14 mouse cellular contexts compared by ENCODE assay signal in the genomic region with DNA sequence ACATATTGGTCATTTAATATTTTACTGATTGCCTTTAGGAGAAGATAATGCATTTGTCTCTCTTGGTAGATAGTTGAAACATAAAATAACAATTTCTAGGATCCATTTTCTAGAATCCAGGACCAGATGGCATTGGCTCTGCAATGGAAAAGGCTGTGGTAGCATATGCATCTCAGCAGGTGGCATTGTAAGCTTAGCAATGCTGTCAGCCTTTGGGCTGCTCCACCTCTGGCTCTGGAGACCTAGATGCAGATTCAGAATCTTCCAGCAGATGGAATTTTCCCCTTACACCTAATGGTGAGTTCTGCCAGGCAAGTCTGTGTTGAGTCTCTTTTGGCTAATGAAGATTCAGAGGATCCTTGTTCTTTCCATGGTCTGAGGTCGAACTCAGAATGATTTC. TPM values are rescaled to one million over a fixed set of nuclear protein-coding genes. Genes with fewer than 3 reads are reported as not detected.
A peak's percentile ranks its signal among the peaks of the same experiment; 100 is the strongest.
DNase-seq lines count a peak whose midpoint lies in the region; ATAC-seq and TF ChIP-seq lines count a peak whose summit lies in the region.
"Had no signal": no experiment of that assay in that cellular context is flagged by ENCODE, and none has a peak within 500 bp of the region (broad histone marks: within the 10 kb centered on the region; RNA-seq: fewer than 3 reads in every experiment).

No protein-coding gene starts in this region.

- no peak for ATAC-seq in heart, embryonic 12.5 days (ENCODE audit: insufficient number of reproducible peaks, low FRiP score)
- no peak for ATAC-seq in midbrain, postnatal 0 days (ENCODE audit: low FRiP score)
- ATAC-seq in midbrain, embryonic 11.5 days (ENCODE audit: low FRiP score): no peak
- ATAC-seq in stomach, postnatal 0 days (ENCODE audit: low FRiP score, low TSS enrichment): no peak
- ATAC-seq: forebrain, embryonic 13.5 days had no signal

- H3K27me3 ChIP-seq in heart, embryonic 12.5 days (replicated peaks): no peaks in the 10 kb centered on the region
- no peaks in the 10 kb centered on the region for H3K27me3 ChIP-seq in midbrain, postnatal 0 days (ENCODE audit: insufficient read depth, low read length)
- no peaks in the 10 kb centered on the region for H3K27me3 ChIP-seq in midbrain, embryonic 11.5 days (ENCODE audit: control insufficient read depth, insufficient read depth, low read length)
- H3K27me3 ChIP-seq in cerebellum, adult 2 months (ENCODE audit: control insufficient read depth, insufficient read depth, low read length): no peaks in the 10 kb centered on the region
- no peaks in the 10 kb centered on the region for H3K27me3 ChIP-seq in stomach, postnatal 0 days (ENCODE audit: control insufficient read depth, insufficient read depth, low read length)
- H3K27me3 ChIP-seq: forebrain, embryonic 13.5 days; heart, embryonic 15.5 days; neural tube, embryonic 12.5 days had no signal

- intact Hi-C loops in heart, postnatal 10 days (cut with DNase I): loop anchor here (5.0 kb wide), 1 partner anchor 918 kb away; no protein-coding TSS in a partner anchor

- H3K36me3 ChIP-seq in heart, embryonic 12.5 days: no peaks in the 10 kb centered on the region
- H3K36me3 ChIP-seq in midbrain, postnatal 0 days (ENCODE audit: insufficient read depth, low read length): no peaks in the 10 kb centered on the region
- no peaks in the 10 kb centered on the region for H3K36me3 ChIP-seq in midbrain, embryonic 11.5 days (ENCODE audit: control insufficient read depth, insufficient read depth, low read length)
- no peaks in the 10 kb centered on the region for H3K36me3 ChIP-seq in stomach, postnatal 0 days (ENCODE audit: control insufficient read depth, insufficient read depth, low read length)
- H3K36me3 ChIP-seq: heart, embryonic 15.5 days; neural tube, embryonic 12.5 days had no signal

- peak; percentile 9 for DNase-seq in heart, adult 8-10 months (ENCODE audit: low spot score)
- DNase-seq in midbrain, postnatal 0 days (ENCODE audit: low spot score): peak; percentile 74
- DNase-seq in midbrain, embryonic 11.5 days (ENCODE audit: low spot score, missing footprints): no peak
- DNase-seq in cerebellum, adult 2 months: peak; percentile 40 to 74
- DNase-seq in stomach, postnatal 0 days (ENCODE audit: low spot score): no peak
- no peak for DNase-seq in gastrocnemius, postnatal 4 days (ENCODE audit: low spot score in 2 of 2)
- DNase-seq in heart, postnatal 10 days: no peak
- DNase-seq: adrenal gland, adult 8-10 months; kidney, adult 11 months had no signal

- no peak for TF ChIP-seq EP300 in stomach, postnatal 0 days (optimal IDR thresholded peaks at IDR 0.05)

- no peaks in the 10 kb centered on the region for H3K9me3 ChIP-seq in heart, embryonic 12.5 days (replicated peaks)
- H3K9me3 ChIP-seq in midbrain, postnatal 0 days (ENCODE audit: low read length): no peaks in the 10 kb centered on the region
- H3K9me3 ChIP-seq in midbrain, embryonic 11.5 days (ENCODE audit: control insufficient read depth, low read length): no peaks in the 10 kb centered on the region
- no peaks in the 10 kb centered on the region for H3K9me3 ChIP-seq in stomach, postnatal 0 days (ENCODE audit: control insufficient read depth, low read length)
- H3K9me3 ChIP-seq: forebrain, embryonic 13.5 days; heart, embryonic 15.5 days; neural tube, embryonic 12.5 days had no signal

- no peak overlapping the region for H3K9ac ChIP-seq in heart, embryonic 12.5 days
- no peak overlapping the region for H3K9ac ChIP-seq in midbrain, postnatal 0 days (replicated peaks; ENCODE audit: low read length, poor library complexity, severe bottlenecking)
- no peak overlapping the region for H3K9ac ChIP-seq in midbrain, embryonic 11.5 days (ENCODE audit: low read length)
- H3K9ac ChIP-seq in stomach, postnatal 0 days (ENCODE audit: low read length): no peak overlapping the region
- H3K9ac ChIP-seq: forebrain, embryonic 13.5 days; heart, embryonic 15.5 days; neural tube, embryonic 12.5 days had no signal

- WGBS in heart, embryonic 12.5 days: 61% methylated on average over 1 of the region's 1 CpGs
- WGBS in midbrain, postnatal 0 days: 73% methylated on average over 1 of the region's 1 CpGs
- 91% methylated on average over 1 of the region's 1 CpGs for WGBS in midbrain, embryonic 11.5 days
- 37% methylated on average over 1 of the region's 1 CpGs for WGBS in cerebellum, adult 2 months
- WGBS in stomach, postnatal 0 days: 61% methylated on average over 1 of the region's 1 CpGs

- no peak overlapping the region for H3K27ac ChIP-seq in heart, embryonic 12.5 days (ENCODE audit: poor library complexity, severe bottlenecking)
- no peak overlapping the region for H3K27ac ChIP-seq in midbrain, postnatal 0 days (ENCODE audit: low read depth, low read length)
- no peak overlapping the region for H3K27ac ChIP-seq in midbrain, embryonic 11.5 days (ENCODE audit: low read depth, low read length)
- no peak overlapping the region for H3K27ac ChIP-seq in cerebellum, adult 2 months (ENCODE audit: insufficient read depth, low read length)
- H3K27ac ChIP-seq in stomach, postnatal 0 days (replicated peaks): no peak overlapping the region
- H3K27ac ChIP-seq: forebrain, embryonic 13.5 days; heart, embryonic 15.5 days; neural tube, embryonic 12.5 days had no signal

- H3K4me1 ChIP-seq in heart, embryonic 12.5 days (replicated peaks): no peaks in the 10 kb centered on the region
- no peaks in the 10 kb centered on the region for H3K4me1 ChIP-seq in midbrain, postnatal 0 days (ENCODE audit: insufficient read depth, low read length)
- no peaks in the 10 kb centered on the region for H3K4me1 ChIP-seq in midbrain, embryonic 11.5 days (ENCODE audit: control insufficient read depth, insufficient read depth, low read length)
- no peaks in the 10 kb centered on the region for H3K4me1 ChIP-seq in cerebellum, adult 2 months (ENCODE audit: control insufficient read depth, insufficient read depth, low read length)
- no peaks in the 10 kb centered on the region for H3K4me1 ChIP-seq in stomach, postnatal 0 days (replicated peaks; ENCODE audit: control insufficient read depth, insufficient read depth)
- H3K4me1 ChIP-seq: forebrain, embryonic 13.5 days; heart, embryonic 15.5 days; neural tube, embryonic 12.5 days had no signal

- no peak overlapping the region for H3K4me3 ChIP-seq in heart, embryonic 12.5 days
- H3K4me3 ChIP-seq in midbrain, postnatal 0 days (ENCODE audit: low read depth, low read length): no peak overlapping the region
- no peak overlapping the region for H3K4me3 ChIP-seq in midbrain, embryonic 11.5 days (ENCODE audit: low read depth, low read length)
- no peak overlapping the region for H3K4me3 ChIP-seq in cerebellum, adult 2 months (replicated peaks; ENCODE audit: insufficient read depth, low read depth, low read length)
- H3K4me3 ChIP-seq in stomach, postnatal 0 days (ENCODE audit: low read depth, low read length): no peak overlapping the region
- H3K4me3 ChIP-seq: forebrain, embryonic 13.5 days; heart, embryonic 15.5 days; neural tube, embryonic 12.5 days had no signal

- TF ChIP-seq POLR2A in cerebellum, adult 2 months (IDR thresholded peaks at IDR 0.05; ENCODE audit: borderline replicate concordance, insufficient read depth, low read length): no peak

- no peak overlapping the region for H3K4me2 ChIP-seq in heart, embryonic 12.5 days
- H3K4me2 ChIP-seq in midbrain, postnatal 0 days (ENCODE audit: low read depth, low read length, poor library complexity, severe bottlenecking): no peak overlapping the region
- no peak overlapping the region for H3K4me2 ChIP-seq in midbrain, embryonic 11.5 days
- H3K4me2 ChIP-seq in stomach, postnatal 0 days (replicated peaks; ENCODE audit: low read depth): no peak overlapping the region
- H3K4me2 ChIP-seq: forebrain, embryonic 13.5 days; heart, embryonic 15.5 days; neural tube, embryonic 12.5 days had no signal

- peak; percentile 77 for TF ChIP-seq CTCF in midbrain, postnatal 0 days (IDR thresholded peaks at IDR 0.05)
- peak; percentile 30; the same call in 1 of the 2 replicates for TF ChIP-seq CTCF in cerebellum, adult 2 months (IDR thresholded peaks at IDR 0.05; ENCODE audit: borderline replicate concordance, insufficient read depth, low read depth, low read length)
- peak; percentile 56 for TF ChIP-seq CTCF in stomach, postnatal 0 days (IDR thresholded peaks at IDR 0.05; ENCODE audit: low read depth)

RNA-seq across cellular contexts. Expression of gene Fam181b, which starts 44.3 kb away (rescaled TPM):
- 1 to 10 TPM; 3.5 to 4.3 (median 4.1) TPM for total RNA-seq in heart, adult 8-10 months (2022)
- polyA plus RNA-seq in heart, embryonic 12.5 days (2016; fragmentation: Nextera tagmentation; extraction: Ambion mirVana): 2.3 and 2.5 TPM in 2 replicates
- 59.1 and 61.4 TPM in 2 replicates for total RNA-seq in midbrain, postnatal 0 days (2014; rRNA removed)
- polyA plus RNA-seq in midbrain, postnatal 0 days (2015; fragmentation: Nextera tagmentation; extraction: Ambion mirVana): 33.5 and 34.2 TPM in 2 replicates
- 53.7 and 66.6 TPM in 2 replicates for polyA plus RNA-seq in midbrain, embryonic 11.5 days (2014; fragmentation: Nextera tagmentation; extraction: Ambion mirVana)
- polyA plus RNA-seq in cerebellum, adult 2 months (2012; rRNA removed): 35.8 and 37.6 TPM in 2 replicates
- polyA plus RNA-seq in stomach, postnatal 0 days (2015; fragmentation: Nextera tagmentation; extraction: Ambion mirVana): 2.7 and 3.0 TPM in 2 replicates
- total RNA-seq in gastrocnemius, postnatal 4 days (2021): 1 to 10 TPM; 3.9 to 4.4 TPM
- 1 to 10 TPM; 8.0 to 8.9 TPM for total RNA-seq in heart, postnatal 10 days (2021)
- total RNA-seq: common myeloid progenitor, adult 5-6 weeks had no signal

Comparison
In these comparisons a context has a peak if more than half of its experiments do, and no peak if none do; other contexts are left out.
1. DNase-seq: peak in heart, adult 8-10 months (single experiment), midbrain, postnatal 0 days (single experiment) and cerebellum, adult 2 months (2 of 2); none in midbrain, embryonic 11.5 days (single experiment), stomach, postnatal 0 days (single experiment), gastrocnemius, postnatal 4 days (0 of 2) and heart, postnatal 10 days (0 of 2).
2. Peak in every context shown above with its lines, with median percentiles within 50 percentile points of each other: CTCF ChIP-seq.